Mouse (Mus musculus): ENCODE measurements around the gene Ano6.

- TF ChIP-seq EP300 (optimal IDR thresholded peaks at IDR 0.05) = no peak
- no peak for TF ChIP-seq CTCF (IDR thresholded peaks at IDR 0.05; ENCODE audit: low read depth)
These were observed 73.4 kb downstream of the Ano6 start for GRCm38 (mm10) chr15:95863865-95864660.

Data from stomach, postnatal 0 days (tissue).